Mouse (Mus musculus) ES-Bruce4 (cell line): ENCODE results near the gene 9830107B12Rik.

Experiments
- EP300 ChIP-seq: IDR thresholded peaks from 2 replicates; pipeline ENCODE4 v1.6.1; 2011; ENCODE audit warnings: low read depth, low read length; ENCODE audit not compliant: insufficient read depth
- POLR2A ChIP-seq: IDR thresholded peaks from one replicate; pipeline ENCODE4 v1.8.1; 2011; ENCODE audit warnings: low read length; ENCODE audit not compliant: insufficient read depth

GRCm38 (mm10) chr17:48097743-48098527 lies 48.1 kb downstream of the 9830107B12Rik start:
- TF ChIP-seq EP300 (no peak), POLR2A (no peak)
